Comparison of ENCODE assay signal across 8 mouse cellular contexts in the genomic region with DNA sequence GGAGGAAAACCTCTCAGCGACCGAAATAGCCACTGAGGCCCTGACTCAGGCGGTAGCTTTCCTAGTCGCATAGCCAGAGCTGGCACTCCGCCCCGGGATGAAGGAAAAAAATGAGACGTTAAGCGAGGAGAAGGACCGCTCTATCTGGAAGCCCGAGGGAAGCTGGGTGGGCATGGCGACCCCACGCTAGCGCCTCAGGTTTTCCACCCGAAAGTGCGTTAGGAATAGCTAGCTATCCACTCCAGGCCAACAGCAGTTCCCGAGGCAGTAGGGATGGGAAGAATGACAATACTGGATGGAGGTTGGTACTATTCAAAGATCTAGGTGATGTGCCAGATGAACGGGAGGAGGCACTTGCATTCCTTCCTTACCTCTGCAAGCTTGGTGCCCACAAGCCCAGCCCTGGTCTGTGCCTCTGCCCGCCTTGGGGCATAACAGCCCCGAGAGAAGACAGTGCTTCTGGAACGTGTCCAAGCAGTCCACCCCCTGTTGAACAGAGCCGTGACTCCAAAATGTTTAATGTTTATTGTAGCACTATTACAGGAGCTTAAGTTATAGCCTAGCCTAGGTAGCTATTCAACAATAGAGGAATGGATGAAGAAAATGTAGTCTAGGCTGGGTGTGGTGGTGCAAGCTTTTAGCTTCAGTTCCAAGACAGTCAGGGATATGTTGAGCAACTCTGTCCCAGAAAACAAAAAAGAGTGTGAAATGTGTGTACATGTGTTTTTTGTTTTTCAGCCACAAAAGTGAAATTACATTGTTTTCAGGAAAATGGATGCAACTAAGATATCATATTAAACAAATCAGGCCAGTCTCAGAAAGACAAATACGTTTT. TPM values are rescaled to one million over a fixed set of nuclear protein-coding genes. Genes with fewer than 3 reads are reported as not detected.
A peak's percentile ranks its signal among the peaks of the same experiment; 100 is the strongest.
DNase-seq lines count a peak whose midpoint lies in the region; ATAC-seq and TF ChIP-seq lines count a peak whose summit lies in the region.

No protein-coding gene starts in this region.

- ATAC-seq in lung, postnatal 0 days: peak; percentile 12; the same call in 1 of the 2 replicates
- peak; percentile 55 for ATAC-seq in kidney, embryonic 16.5 days (ENCODE audit: low FRiP score, low TSS enrichment)
- ATAC-seq in midbrain, embryonic 13.5 days: peak; percentile 37

- DNase-seq in lung, postnatal 0 days (ENCODE audit: low spot score): peak; percentile 60
- DNase-seq in lung, adult 18-20 months: no peak
- DNase-seq in forebrain, embryonic 10.5 days (ENCODE audit: extremely low spot score, low spot score): no peak
- DNase-seq in adrenal gland, postnatal 4 days (ENCODE audit: low spot score in 2 of 2): no peak
- no peak for DNase-seq in urinary bladder, adult 18-20 months (ENCODE audit: low spot score in 2 of 2)

- H3K36me3 ChIP-seq in lung, postnatal 0 days (ENCODE audit: insufficient read depth, low read length): no peaks in the 10 kb centered on the region
- peaks cover 45% of the 10 kb centered on the region for H3K36me3 ChIP-seq in forebrain, embryonic 10.5 days (replicated peaks)
- peaks cover 14% of the 10 kb centered on the region; the same call in 1 of the 2 replicates for H3K36me3 ChIP-seq in kidney, embryonic 16.5 days (ENCODE audit: insufficient read depth, low read length)
- peaks cover 31% of the 10 kb centered on the region for H3K36me3 ChIP-seq in midbrain, embryonic 13.5 days

- 3% methylated on average over 22 of the region's 22 CpGs for WGBS in lung, postnatal 0 days
- WGBS in forebrain, embryonic 10.5 days: 8% methylated on average over 22 of the region's 22 CpGs
- 4% methylated on average over 22 of the region's 22 CpGs for WGBS in kidney, embryonic 16.5 days
- WGBS in midbrain, embryonic 13.5 days: 4% methylated on average over 22 of the region's 22 CpGs

- peak overlapping the region; percentile 76 for H3K9ac ChIP-seq in lung, postnatal 0 days (replicated peaks; ENCODE audit: low read depth)
- H3K9ac ChIP-seq in kidney, embryonic 16.5 days (replicated peaks; ENCODE audit: low read length): peak overlapping the region; percentile 95
- H3K9ac ChIP-seq in midbrain, embryonic 13.5 days (replicated peaks): peak overlapping the region; percentile 89

- H3K27me3 ChIP-seq in lung, postnatal 0 days (replicated peaks; ENCODE audit: insufficient read depth, low read length): no peaks in the 10 kb centered on the region
- H3K27me3 ChIP-seq in forebrain, embryonic 10.5 days (ENCODE audit: poor library complexity, severe bottlenecking): no peaks in the 10 kb centered on the region
- H3K27me3 ChIP-seq in kidney, embryonic 16.5 days (ENCODE audit: insufficient read depth, low read length): no peaks in the 10 kb centered on the region
- H3K27me3 ChIP-seq in midbrain, embryonic 13.5 days: no peaks in the 10 kb centered on the region

- no peak for TF ChIP-seq CTCF in lung, postnatal 0 days (IDR thresholded peaks at IDR 0.05)
- no peak for TF ChIP-seq CTCF in bone marrow macrophage, adult 2 months (IDR thresholded peaks at IDR 0.05; ENCODE audit: low read depth, low read length)

- H3K4me1 ChIP-seq in lung, postnatal 0 days (ENCODE audit: insufficient read depth, low read depth, low read length): peaks cover 21% of the 10 kb centered on the region; the same call in 1 of the 2 replicates
- peaks cover 14% of the 10 kb centered on the region for H3K4me1 ChIP-seq in bone marrow macrophage, adult 2 months (ENCODE audit: control insufficient read depth, insufficient read depth, low read length)
- peaks cover 41% of the 10 kb centered on the region for H3K4me1 ChIP-seq in forebrain, embryonic 10.5 days
- H3K4me1 ChIP-seq in kidney, embryonic 16.5 days (ENCODE audit: insufficient read depth, low read length): peaks cover 27% of the 10 kb centered on the region
- H3K4me1 ChIP-seq in midbrain, embryonic 13.5 days (replicated peaks): peaks cover 52% of the 10 kb centered on the region

- TF ChIP-seq POLR2A in bone marrow macrophage, adult 2 months (IDR thresholded peaks at IDR 0.05; ENCODE audit: borderline replicate concordance, low read depth, low read length): no peak

- no peak for TF ChIP-seq EP300 in lung, postnatal 0 days (IDR thresholded peaks at IDR 0.05)

- peak overlapping the region; percentile 86 for H3K4me2 ChIP-seq in lung, postnatal 0 days (replicated peaks; ENCODE audit: low read depth, low read length)
- peak overlapping the region; percentile 85 for H3K4me2 ChIP-seq in kidney, embryonic 16.5 days (replicated peaks; ENCODE audit: low read depth, low read length)
- H3K4me2 ChIP-seq in midbrain, embryonic 13.5 days (replicated peaks): peak overlapping the region; percentile 67

- no peaks in the 10 kb centered on the region for H3K9me3 ChIP-seq in lung, postnatal 0 days (ENCODE audit: low read length)
- no peaks in the 10 kb centered on the region for H3K9me3 ChIP-seq in forebrain, embryonic 10.5 days
- H3K9me3 ChIP-seq in kidney, embryonic 16.5 days (ENCODE audit: low read length): no peaks in the 10 kb centered on the region
- no peaks in the 10 kb centered on the region for H3K9me3 ChIP-seq in midbrain, embryonic 13.5 days

- peak overlapping the region; percentile 98 for H3K4me3 ChIP-seq in lung, postnatal 0 days (ENCODE audit: low read depth, low read length)
- peak overlapping the region; percentile 88 for H3K4me3 ChIP-seq in bone marrow macrophage, adult 2 months (ENCODE audit: insufficient read depth, low read length)
- peak overlapping the region; percentile 72 for H3K4me3 ChIP-seq in forebrain, embryonic 10.5 days
- H3K4me3 ChIP-seq in kidney, embryonic 16.5 days (ENCODE audit: low read length): peak overlapping the region; percentile 92
- H3K4me3 ChIP-seq in midbrain, embryonic 13.5 days (replicated peaks): peak overlapping the region; percentile 72

- H3K27ac ChIP-seq in lung, postnatal 0 days (ENCODE audit: low read length): peak overlapping the region; percentile 94
- H3K27ac ChIP-seq in bone marrow macrophage, adult 2 months (ENCODE audit: insufficient read depth, low read depth, low read length): peak overlapping the region; percentile 30; the same call in 1 of the 2 replicates
- peak overlapping the region; percentile 96 for H3K27ac ChIP-seq in forebrain, embryonic 10.5 days
- peak overlapping the region; percentile 94 for H3K27ac ChIP-seq in kidney, embryonic 16.5 days (ENCODE audit: low read length)
- H3K27ac ChIP-seq in midbrain, embryonic 13.5 days: peak overlapping the region; percentile 96

RNA-seq across cellular contexts. Expression of gene Smarcb1, which starts 0.5 kb away (rescaled TPM):
- 109 TPM in 2 replicates for polyA plus RNA-seq in lung, postnatal 0 days (2015; fragmentation: Nextera tagmentation; extraction: Ambion mirVana)
- polyA plus RNA-seq in bone marrow macrophage, adult 2 months (2012; ENCODE audit: insufficient read depth, insufficient read length, missing spikeins): 27.9 and 31.8 TPM in 2 replicates
- polyA plus RNA-seq in forebrain, embryonic 10.5 days (2016; fragmentation: Nextera tagmentation; extraction: Ambion mirVana): 275 and 283 TPM in 2 replicates
- polyA plus RNA-seq in kidney, embryonic 16.5 days (2015; fragmentation: Nextera tagmentation; extraction: Ambion mirVana): 239 and 250 TPM in 2 replicates
- polyA plus RNA-seq in midbrain, embryonic 13.5 days (2015; fragmentation: Nextera tagmentation; extraction: Ambion mirVana): 323 and 327 TPM in 2 replicates
- 10 to 100 TPM; 91.2 to 95.2 TPM for total RNA-seq in adrenal gland, postnatal 4 days (2021)

RNA-seq across cellular contexts. Expression of gene Chchd10, which starts 11.0 kb away (rescaled TPM):
- polyA plus RNA-seq in lung, postnatal 0 days (2015; fragmentation: Nextera tagmentation; extraction: Ambion mirVana): 299 and 347 TPM in 2 replicates
- polyA plus RNA-seq in bone marrow macrophage, adult 2 months (2012; ENCODE audit: insufficient read depth, insufficient read length, missing spikeins): 19.3 and 22.7 TPM in 2 replicates
- 8.8 and 10.7 TPM in 2 replicates for polyA plus RNA-seq in forebrain, embryonic 10.5 days (2016; fragmentation: Nextera tagmentation; extraction: Ambion mirVana)
- polyA plus RNA-seq in kidney, embryonic 16.5 days (2015; fragmentation: Nextera tagmentation; extraction: Ambion mirVana): 198 and 237 TPM in 2 replicates
- 15.1 and 17.1 TPM in 2 replicates for polyA plus RNA-seq in midbrain, embryonic 13.5 days (2015; fragmentation: Nextera tagmentation; extraction: Ambion mirVana)
- 100 to 1,000 TPM; 310 to 396 TPM for total RNA-seq in adrenal gland, postnatal 4 days (2021)

RNA-seq across cellular contexts. Expression of gene Mmp11, which starts 14.4 kb away (rescaled TPM):
- polyA plus RNA-seq in lung, postnatal 0 days (2015; fragmentation: Nextera tagmentation; extraction: Ambion mirVana): 118 and 127 TPM in 2 replicates
- 0.59 and 0.72 TPM in 2 replicates for polyA plus RNA-seq in bone marrow macrophage, adult 2 months (2012; ENCODE audit: insufficient read depth, insufficient read length, missing spikeins)
- 22.5 and 24.6 TPM in 2 replicates for polyA plus RNA-seq in forebrain, embryonic 10.5 days (2016; fragmentation: Nextera tagmentation; extraction: Ambion mirVana)
- polyA plus RNA-seq in kidney, embryonic 16.5 days (2015; fragmentation: Nextera tagmentation; extraction: Ambion mirVana): 62.1 and 70.5 TPM in 2 replicates
- 22.7 and 29.5 TPM in 2 replicates for polyA plus RNA-seq in midbrain, embryonic 13.5 days (2015; fragmentation: Nextera tagmentation; extraction: Ambion mirVana)
- total RNA-seq in adrenal gland, postnatal 4 days (2021): 10 to 100 TPM; 14.7 to 19.0 TPM

RNA-seq across cellular contexts. Expression of gene Gm867, which starts 18.5 kb away (rescaled TPM):
- 5.5 and 6.0 TPM in 2 replicates for polyA plus RNA-seq in lung, postnatal 0 days (2015; fragmentation: Nextera tagmentation; extraction: Ambion mirVana)
- not detected in 2 replicates for polyA plus RNA-seq in bone marrow macrophage, adult 2 months (2012; ENCODE audit: insufficient read depth, insufficient read length, missing spikeins)
- 0.26 TPM in 1 of 2 replicates, not detected in the other for polyA plus RNA-seq in forebrain, embryonic 10.5 days (2016; fragmentation: Nextera tagmentation; extraction: Ambion mirVana)
- 0.40 and 0.50 TPM in 2 replicates for polyA plus RNA-seq in kidney, embryonic 16.5 days (2015; fragmentation: Nextera tagmentation; extraction: Ambion mirVana)
- polyA plus RNA-seq in midbrain, embryonic 13.5 days (2015; fragmentation: Nextera tagmentation; extraction: Ambion mirVana): 0.35 TPM in 1 of 2 replicates, not detected in the other
- 1 to 10 TPM in 1 of 2 experiments, under 1 TPM in 1; 0.90 to 1.8 TPM for total RNA-seq in adrenal gland, postnatal 4 days (2021)

RNA-seq across cellular contexts. Expression of gene Vpreb3, which starts 20.9 kb away (rescaled TPM):
- polyA plus RNA-seq in lung, postnatal 0 days (2015; fragmentation: Nextera tagmentation; extraction: Ambion mirVana): 8.8 and 10.1 TPM in 2 replicates
- not detected in 2 replicates for polyA plus RNA-seq in bone marrow macrophage, adult 2 months (2012; ENCODE audit: insufficient read depth, insufficient read length, missing spikeins)
- 0.48 and 0.63 TPM in 2 replicates for polyA plus RNA-seq in forebrain, embryonic 10.5 days (2016; fragmentation: Nextera tagmentation; extraction: Ambion mirVana)
- polyA plus RNA-seq in kidney, embryonic 16.5 days (2015; fragmentation: Nextera tagmentation; extraction: Ambion mirVana): 0.72 and 1.9 TPM in 2 replicates
- polyA plus RNA-seq in midbrain, embryonic 13.5 days (2015; fragmentation: Nextera tagmentation; extraction: Ambion mirVana): 0.58 and 0.73 TPM in 2 replicates
- total RNA-seq in adrenal gland, postnatal 4 days (2021): under 1 TPM; 0.53 to 0.71 TPM

Comparison
In these comparisons a context has a peak if more than half of its experiments do, and no peak if none do; other contexts are left out.
1. H3K27ac ChIP-seq: peak in every context shown above with its lines; median percentile 96 in forebrain, embryonic 10.5 days; 96 in midbrain, embryonic 13.5 days; 94 in lung, postnatal 0 days; 94 in kidney, embryonic 16.5 days; 30 in bone marrow macrophage, adult 2 months.
2. RNA of gene Mmp11, which starts 14.4 kb away (polyA plus RNA-seq): 118 to 127 TPM in lung, postnatal 0 days, 62.1 to 70.5 TPM in kidney, embryonic 16.5 days, 22.7 to 29.5 TPM in midbrain, embryonic 13.5 days and 22.5 to 24.6 TPM in forebrain, embryonic 10.5 days; 0.59 to 0.72 TPM in bone marrow macrophage, adult 2 months; every median in the first group is over 10 times any median in the second.
3. Peak in every context shown above with its lines, with median percentiles within 50 percentile points of each other: ATAC-seq, H3K4me2 ChIP-seq, H3K4me3 ChIP-seq and H3K9ac ChIP-seq.